Mouse (Mus musculus) T-cell, adult 2 months (primary cell): ENCODE data around the gene Rbm42.

Experiments used
- DNase-seq: peaks from one replicate; pipeline ENCODE4 v3.0.0; 2022; ENCODE audit warnings: low spot score

The Rbm42 gene

GRCm38 (mm10) chr7:30615049-30615760 lies 34.9 kb downstream of the Rbm42 start:
- DNase-seq = no peak

GRCm38 (mm10) chr7:30614454-30614853 lies 35.7 kb downstream of the Rbm42 start:
- peak; percentile 28 for DNase-seq

GRCm38 (mm10) chr7:30613529-30614112 lies 36.5 kb downstream of the Rbm42 start:
- peak; percentile 59 for DNase-seq

- DNase-seq = no peak
Observed at GRCm38 (mm10) chr7:30612654-30613402, 37.3 kb downstream of the Rbm42 start, which contains the start of gene Upk1a. TSS of gene Upk1a (minus strand) at chr7:30612847.

- DNase-seq = no peak
Observed at GRCm38 (mm10) chr7:30610043-30610442, 40.1 kb downstream of the Rbm42 start.

- DNase-seq = no peak
Observed at GRCm38 (mm10) chr7:30608476-30608875, 41.6 kb downstream of the Rbm42 start.

- peak; percentile 68 for DNase-seq
Observed at GRCm38 (mm10) chr7:30607706-30608309, 42.3 kb downstream of the Rbm42 start.

- DNase-seq = no peak
Observed at GRCm38 (mm10) chr7:30604944-30605343, 45.2 kb downstream of the Rbm42 start.

GRCm38 (mm10) chr7:30604424-30604823 lies 45.7 kb downstream of the Rbm42 start:
- no peak for DNase-seq

- DNase-seq = no peak
Observed at GRCm38 (mm10) chr7:30602583-30602982, 47.5 kb downstream of the Rbm42 start.

GRCm38 (mm10) chr7:30600651-30601050 lies 49.5 kb downstream of the Rbm42 start:
- DNase-seq = no peak

GRCm38 (mm10) chr7:30599933-30600353 lies 50.2 kb downstream of the Rbm42 start:
- peak; percentile 48 for DNase-seq

- DNase-seq = no peak
Observed at GRCm38 (mm10) chr7:30598786-30599185, 51.3 kb downstream of the Rbm42 start, which contains the start of gene Zbtb32. TSS of gene Zbtb32 (minus strand) at chr7:30598909.

GRCm38 (mm10) chr7:30596811-30597210 lies 53.3 kb downstream of the Rbm42 start:
- DNase-seq = no peak

- DNase-seq = no peak
Observed at GRCm38 (mm10) chr7:30596093-30596492, 54.0 kb downstream of the Rbm42 start.

- no peak for DNase-seq
Observed at GRCm38 (mm10) chr7:30594510-30595024, 55.5 kb downstream of the Rbm42 start.

GRCm38 (mm10) chr7:30593579-30594509 lies 56.3 kb downstream of the Rbm42 start:
- no peak for DNase-seq

GRCm38 (mm10) chr7:30592772-30593423 lies 57.2 kb downstream of the Rbm42 start:
- DNase-seq = no peak

- DNase-seq = no peak
Observed at GRCm38 (mm10) chr7:30591605-30591951, 58.5 kb downstream of the Rbm42 start.
